Mouse (Mus musculus) midbrain, embryonic 16.5 days (tissue): ENCODE results near the gene Cmtm5. TPM values are rescaled to one million over a fixed set of nuclear protein-coding genes. Genes with fewer than 3 reads are reported as not detected.
"Not testable (repeated sequence)": the region's sequence is repeated elsewhere in the genome, so short reads cannot be mapped to it uniquely, and the experiment has no call there.

Experiments used
- ATAC-seq: fragments of 200-750 bp; cut with Nextera tagmentation; 2 replicates; pipeline ENCODE4 v1.8.0; 2017; ENCODE audit warnings: moderate TSS enrichment
- H3K27ac ChIP-seq: fragments of 300-500 bp; sonication (generic); 2 replicates; pipeline ENCODE4 v1.5.1; 2014; ENCODE audit warnings: mild to moderate bottlenecking, low read length, mixed read lengths
- H3K27me3 ChIP-seq: fragments of 300-500 bp; sonication (generic); 2 replicates; pipeline ENCODE4 v1.6.1; 2014; ENCODE audit warnings: low read depth, low read length, mixed read lengths; ENCODE audit not compliant: control insufficient read depth, insufficient read depth
- H3K36me3 ChIP-seq: fragments of 300-500 bp; sonication (generic); 2 replicates; pipeline ENCODE4 v1.6.1; 2014; ENCODE audit warnings: mild to moderate bottlenecking, low read length, moderate library complexity, mixed read lengths; ENCODE audit not compliant: control insufficient read depth, insufficient read depth
- H3K4me1 ChIP-seq: fragments of 300-500 bp; sonication (generic); 2 replicates; pipeline ENCODE4 v1.6.1; 2014; ENCODE audit warnings: mild to moderate bottlenecking, low read length, mixed read lengths; ENCODE audit not compliant: control insufficient read depth, insufficient read depth
- H3K4me2 ChIP-seq: fragments of 300-500 bp; sonication (generic); 2 replicates; pipeline ENCODE4 v1.6.1; 2014; ENCODE audit warnings: mild to moderate bottlenecking, low read length, mixed read lengths
- H3K4me3 ChIP-seq: fragments of 300-500 bp; sonication (generic); 2 replicates; pipeline ENCODE4 v1.5.1; 2014; ENCODE audit warnings: low read depth, mild to moderate bottlenecking, low read length, moderate library complexity, mixed read lengths
- H3K9ac ChIP-seq: fragments of 300-500 bp; sonication (generic); 2 replicates; pipeline ENCODE4 v1.6.1; 2014; ENCODE audit warnings: low read depth, low read length, mixed read lengths
- H3K9me3 ChIP-seq: fragments of 300-500 bp; sonication (generic); replicated peaks from 2 replicates; pipeline ENCODE4 v1.6.1; 2014; ENCODE audit warnings: mild to moderate bottlenecking, low read length, mixed read lengths; ENCODE audit not compliant: control insufficient read depth, poor library complexity, severe bottlenecking
- WGBS: fragments of 180-500 bp; shearing (Covaris S2); extraction: QIAGEN DNeasy Blood & Tissue Kit; methylation state at CpG from one replicate; pipeline ENCODE4 v1.1.7; 2014; 5-methylcytosine and 5-hydroxymethylcytosine counted together
- polyA plus RNA-seq: library from polyadenylated mRNA; unstranded; fragments of >200 nt; fragmentation: Nextera tagmentation; extraction: Ambion mirVana; gene quantifications from 2 replicates; pipeline ENCODE4 v1.2.1, GENCODE M21; 2015

The Cmtm5 gene
- polyA plus RNA-seq, 1 experiment from 2014 or later, result 14.8 TPM

DNA sequence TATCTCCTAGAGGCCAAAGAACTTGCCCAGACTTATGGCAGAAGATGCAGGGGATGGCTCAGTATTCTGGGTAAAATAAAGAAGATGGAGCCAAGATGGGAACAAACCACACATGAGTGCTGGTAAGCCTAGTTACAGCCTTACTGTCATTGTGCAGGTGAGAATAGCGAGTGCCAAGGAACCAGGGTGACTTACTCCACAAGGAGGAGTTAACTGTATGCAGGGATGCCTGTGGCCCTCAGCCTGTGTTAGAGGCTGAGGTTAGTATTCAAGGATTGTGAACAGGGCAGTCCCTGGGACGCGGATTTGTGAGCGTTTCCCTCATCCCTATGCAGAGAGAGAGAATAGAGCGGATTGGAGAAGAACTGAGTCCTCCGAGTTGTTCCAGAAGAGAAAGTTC lies 15.5 kb downstream of the Cmtm5 start:
- H3K36me3 ChIP-seq, result no peaks in the 10 kb centered on the region
- no peak overlapping the region for H3K4me3 ChIP-seq
- no peak overlapping the region for H3K9ac ChIP-seq
- H3K27ac ChIP-seq, result no peak overlapping the region
- H3K27me3 ChIP-seq, result no peaks in the 10 kb centered on the region
- no peak overlapping the region for H3K4me2 ChIP-seq
- no peaks in the 10 kb centered on the region for H3K9me3 ChIP-seq
- no peaks in the 10 kb centered on the region for H3K4me1 ChIP-seq
- ATAC-seq, result no peak
- WGBS, result 88% methylated on average over 6 of the region's 6 CpGs

DNA sequence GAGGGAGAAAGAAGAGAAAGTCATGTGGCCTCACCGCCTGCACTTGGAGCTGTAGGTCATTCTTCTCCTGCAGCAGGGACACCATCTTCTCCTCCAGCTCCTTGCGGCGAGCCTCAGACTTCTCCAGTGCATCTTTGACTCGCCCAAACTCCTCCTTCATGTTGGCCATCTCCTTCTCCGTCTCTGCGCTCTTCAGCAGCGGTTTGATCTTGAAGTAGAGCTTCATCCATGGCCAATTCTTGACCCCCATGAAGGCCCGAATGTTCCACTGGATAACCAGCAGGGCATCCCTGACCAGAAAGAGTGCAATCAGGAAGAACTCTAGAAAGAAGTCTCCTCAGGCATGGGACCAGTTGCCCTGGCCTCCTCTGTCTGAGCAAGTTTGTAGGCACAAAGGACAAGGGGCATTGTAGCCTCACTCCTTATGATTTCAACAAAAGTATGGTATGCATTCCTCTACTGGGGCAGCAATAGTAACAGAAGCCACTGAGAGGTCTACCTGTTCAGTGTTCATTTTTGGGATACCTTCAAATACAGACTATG lies 17.7 kb downstream of the Cmtm5 start:
- Histone ChIP-seq H3K9me3 (no peaks in the 10 kb centered on the region), H3K27me3 (no peaks in the 10 kb centered on the region), H3K27ac (no peak overlapping the region), H3K4me1 (no peaks in the 10 kb centered on the region), H3K36me3 (no peaks in the 10 kb centered on the region), H3K4me2 (no peak overlapping the region), H3K4me3 (no peak overlapping the region), H3K9ac (no peak overlapping the region)
- WGBS, result 92% methylated on average over 8 of the region's 8 CpGs
- ATAC-seq, result no peak

DNA sequence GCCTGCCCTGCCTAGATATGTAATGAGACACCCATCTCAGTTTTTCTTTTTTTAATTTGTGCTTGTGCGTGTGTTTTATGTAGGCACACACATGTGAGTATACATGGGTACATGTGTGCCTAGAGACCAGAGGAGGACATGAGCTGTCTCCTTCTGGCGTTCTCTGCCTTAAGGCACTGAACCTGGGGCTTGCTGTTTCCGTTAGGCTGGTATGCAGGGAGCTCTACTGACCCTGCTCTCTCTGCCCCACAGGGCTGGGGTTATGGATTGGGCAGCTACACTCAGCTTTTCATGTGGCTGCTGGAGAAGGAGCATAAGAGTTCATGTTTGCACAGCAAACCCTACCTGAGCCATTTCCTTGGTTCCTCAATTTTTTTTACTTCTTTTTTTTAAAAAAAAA lies 18.4 kb downstream of the Cmtm5 start:
- ATAC-seq, result no peak
- 85% methylated on average over 3 of the region's 3 CpGs for WGBS
- H3K9ac ChIP-seq, result no peak overlapping the region
- H3K36me3 ChIP-seq, result no peaks in the 10 kb centered on the region
- no peaks in the 10 kb centered on the region for H3K27me3 ChIP-seq
- H3K27ac ChIP-seq, result no peak overlapping the region
- H3K4me3 ChIP-seq, result no peak overlapping the region
- H3K4me1 ChIP-seq, result no peaks in the 10 kb centered on the region
- no peaks in the 10 kb centered on the region for H3K9me3 ChIP-seq
- H3K4me2 ChIP-seq, result no peak overlapping the region

DNA sequence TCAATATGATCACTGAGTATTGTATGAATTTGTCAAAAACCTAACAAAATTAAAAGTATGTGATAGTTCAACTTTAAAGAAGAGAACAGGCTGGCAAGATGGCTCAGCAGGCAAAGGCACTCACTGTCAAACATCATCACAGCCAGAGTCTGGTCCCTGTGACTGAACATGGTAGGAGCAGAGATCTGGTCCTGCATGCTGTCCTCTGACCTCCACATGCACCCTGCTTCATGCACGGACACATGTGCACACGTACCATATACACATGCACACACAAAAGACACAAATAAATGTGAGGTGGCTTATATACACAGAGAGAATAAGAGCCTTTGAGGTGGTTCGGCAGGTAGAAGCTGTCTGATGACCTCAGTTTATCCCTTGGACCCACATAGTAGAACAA lies 19.4 kb downstream of the Cmtm5 start:
- H3K9ac ChIP-seq, result no peak overlapping the region
- ATAC-seq, result no peak
- H3K27me3 ChIP-seq, result no peaks in the 10 kb centered on the region
- H3K36me3 ChIP-seq, result no peaks in the 10 kb centered on the region
- no peak overlapping the region for H3K4me3 ChIP-seq
- no peak overlapping the region for H3K4me2 ChIP-seq
- H3K27ac ChIP-seq, result no peak overlapping the region
- no peaks in the 10 kb centered on the region for H3K9me3 ChIP-seq
- H3K4me1 ChIP-seq, result no peaks in the 10 kb centered on the region
- 83% methylated on average over 3 of the region's 3 CpGs for WGBS

DNA sequence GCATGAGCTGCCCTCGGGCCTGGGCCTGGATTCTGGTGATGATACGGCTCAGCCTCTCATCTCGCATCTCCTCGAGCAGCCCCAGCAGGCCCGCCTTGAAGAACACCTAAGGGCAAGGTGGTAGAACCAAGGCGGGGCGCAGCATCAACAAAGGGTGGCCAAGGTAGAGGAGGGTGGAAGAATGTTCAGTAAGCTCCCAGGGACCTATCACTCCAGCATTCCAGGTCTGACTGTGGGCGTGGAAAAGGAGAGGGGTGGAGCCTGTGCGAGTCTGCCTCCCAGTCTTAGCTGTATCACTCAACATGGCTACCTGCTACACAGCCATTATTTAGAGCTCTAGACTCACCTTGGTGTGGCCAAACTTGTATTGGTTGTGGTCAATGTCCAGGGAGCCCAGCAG lies 20.5 kb downstream of the Cmtm5 start:
- Histone ChIP-seq H3K4me1 (no peaks in the 10 kb centered on the region), H3K4me2 (no peak overlapping the region), H3K9me3 (no peaks in the 10 kb centered on the region), H3K27me3 (no peaks in the 10 kb centered on the region), H3K9ac (no peak overlapping the region), H3K27ac (no peak overlapping the region), H3K4me3 (no peak overlapping the region), H3K36me3 (no peaks in the 10 kb centered on the region)
- WGBS, result 90% methylated on average over 9 of the region's 9 CpGs
- no peak for ATAC-seq

DNA sequence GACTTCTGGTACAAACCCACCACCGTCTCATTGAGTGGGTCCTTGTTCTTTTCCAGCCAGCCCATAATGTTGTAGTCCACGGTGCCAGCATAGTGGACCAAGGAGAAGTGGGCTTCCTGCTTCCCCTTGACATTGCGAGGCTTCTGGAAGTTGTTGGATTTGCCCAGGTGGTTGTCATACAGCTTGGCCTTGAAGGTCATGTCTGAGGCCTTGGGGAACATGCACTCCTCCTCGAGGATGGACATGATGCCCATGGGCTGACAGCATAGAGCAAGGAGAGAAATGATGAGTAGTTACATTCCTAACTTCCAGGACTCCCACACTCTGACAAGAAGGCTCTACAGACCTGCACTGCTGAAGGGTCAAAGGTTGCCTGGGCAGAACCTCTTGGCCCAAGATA lies 22.4 kb downstream of the Cmtm5 start:
- no peak overlapping the region for H3K4me3 ChIP-seq
- no peaks in the 10 kb centered on the region for H3K27me3 ChIP-seq
- ATAC-seq, result no peak
- no peak overlapping the region for H3K27ac ChIP-seq
- no peaks in the 10 kb centered on the region for H3K9me3 ChIP-seq
- H3K36me3 ChIP-seq, result no peaks in the 10 kb centered on the region
- WGBS, result 86% methylated on average over 4 of the region's 4 CpGs
- no peak overlapping the region for H3K4me2 ChIP-seq
- H3K4me1 ChIP-seq, result no peaks in the 10 kb centered on the region
- no peak overlapping the region for H3K9ac ChIP-seq

DNA sequence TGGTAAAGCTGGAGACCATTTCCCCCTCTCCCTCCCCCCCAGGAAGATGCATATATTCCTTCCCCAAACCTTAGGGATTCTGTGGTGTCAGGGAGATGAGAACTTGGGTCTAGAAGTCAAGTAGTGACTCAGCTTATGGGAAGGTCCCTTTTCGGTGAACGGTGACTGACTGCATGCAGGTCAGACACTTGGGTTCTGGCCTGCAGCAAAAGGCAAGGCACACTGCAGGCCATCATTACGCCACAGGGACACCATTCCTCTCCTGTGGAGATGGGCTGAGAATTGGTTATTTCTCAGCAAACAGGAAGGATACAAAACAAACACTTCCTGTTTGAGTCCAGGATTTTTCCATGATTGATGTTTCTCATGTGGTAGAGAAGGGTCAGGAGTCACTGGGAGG lies 23.1 kb downstream of the Cmtm5 start:
- no peaks in the 10 kb centered on the region for H3K27me3 ChIP-seq
- H3K4me3 ChIP-seq, result no peak overlapping the region
- no peaks in the 10 kb centered on the region for H3K9me3 ChIP-seq
- H3K27ac ChIP-seq, result no peak overlapping the region
- ATAC-seq, result no peak
- no peaks in the 10 kb centered on the region for H3K36me3 ChIP-seq
- no peak overlapping the region for H3K9ac ChIP-seq
- WGBS, result 83% methylated on average over 3 of the region's 3 CpGs
- H3K4me1 ChIP-seq, result no peaks in the 10 kb centered on the region
- H3K4me2 ChIP-seq, result no peak overlapping the region

DNA sequence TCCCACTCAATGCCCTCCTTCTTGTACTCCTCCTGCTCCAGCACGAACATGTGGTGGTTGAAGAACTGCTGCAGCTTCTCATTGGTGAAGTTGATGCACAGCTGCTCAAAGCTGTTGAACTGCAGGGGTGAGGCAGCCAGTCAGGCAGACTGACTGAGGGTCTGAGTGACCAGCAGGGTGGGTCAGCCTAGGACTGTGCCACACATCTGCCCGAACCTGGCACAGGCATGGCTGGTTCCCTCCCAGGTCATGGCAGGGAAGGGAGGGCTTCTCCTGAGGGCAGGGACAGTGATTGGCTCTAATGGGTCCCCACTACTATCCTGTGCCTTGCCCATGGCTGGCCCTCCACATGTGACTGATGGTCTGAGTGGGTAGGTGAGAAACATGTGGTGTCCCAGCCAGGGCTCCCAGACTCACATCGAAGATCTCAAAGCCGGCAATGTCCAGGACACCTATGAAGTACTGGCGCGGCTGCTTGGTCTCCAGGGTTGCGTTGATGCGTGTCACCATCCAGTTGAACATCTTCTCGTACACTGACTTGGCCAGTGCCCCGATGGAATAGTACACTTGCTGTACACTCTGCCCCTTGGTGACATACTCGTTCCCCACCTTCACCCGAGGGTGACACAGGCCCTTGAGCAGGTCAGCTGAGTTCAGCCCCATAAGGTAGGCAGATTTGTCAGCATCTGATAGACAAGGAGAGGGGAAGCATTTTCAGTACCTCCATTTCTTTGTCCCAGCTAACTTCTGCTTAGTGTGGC lies 24.0 kb downstream of the Cmtm5 start:
- ATAC-seq, result not testable (repeated sequence)
- 94% methylated on average over 12 of the region's 12 CpGs for WGBS

DNA sequence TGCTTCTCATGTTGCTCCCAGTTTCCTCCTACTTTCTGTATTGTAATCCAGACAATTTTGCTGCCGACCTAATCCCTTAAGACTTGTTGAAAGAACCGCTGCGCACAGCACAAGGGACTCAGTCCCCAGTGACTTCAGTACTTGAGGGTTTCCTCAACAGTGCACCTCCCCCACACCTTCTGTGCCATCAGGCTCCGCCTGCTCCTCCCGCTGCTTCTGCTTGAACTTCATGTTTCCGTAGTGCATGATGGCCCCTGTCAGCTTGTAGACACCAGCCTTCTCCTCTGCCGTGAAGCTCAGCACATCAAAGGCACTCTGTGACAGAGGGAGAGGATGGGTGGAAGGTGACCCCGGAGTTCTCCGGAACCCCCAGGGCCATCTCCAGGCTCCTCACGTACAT lies 24.7 kb downstream of the Cmtm5 start:
- no peaks in the 10 kb centered on the region for H3K9me3 ChIP-seq
- H3K9ac ChIP-seq, result no peak overlapping the region
- no peaks in the 10 kb centered on the region for H3K36me3 ChIP-seq
- H3K4me3 ChIP-seq, result no peak overlapping the region
- H3K4me2 ChIP-seq, result no peak overlapping the region
- no peak overlapping the region for H3K27ac ChIP-seq
- WGBS, result 63% methylated on average over 10 of the region's 10 CpGs
- no peak for ATAC-seq
- no peaks in the 10 kb centered on the region for H3K4me1 ChIP-seq
- no peaks in the 10 kb centered on the region; the same call in 1 of the 2 replicates for H3K27me3 ChIP-seq

More for the DNA sequence above, 24.0 kb downstream of the Cmtm5 start:
- H3K4me2 ChIP-seq, H3K9ac ChIP-seq, H3K9me3 ChIP-seq, H3K4me3 ChIP-seq, H3K4me1 ChIP-seq, H3K27ac ChIP-seq, H3K36me3 ChIP-seq, H3K27me3 ChIP-seq: not testable (repeated sequence)
